In the genomic region with DNA sequence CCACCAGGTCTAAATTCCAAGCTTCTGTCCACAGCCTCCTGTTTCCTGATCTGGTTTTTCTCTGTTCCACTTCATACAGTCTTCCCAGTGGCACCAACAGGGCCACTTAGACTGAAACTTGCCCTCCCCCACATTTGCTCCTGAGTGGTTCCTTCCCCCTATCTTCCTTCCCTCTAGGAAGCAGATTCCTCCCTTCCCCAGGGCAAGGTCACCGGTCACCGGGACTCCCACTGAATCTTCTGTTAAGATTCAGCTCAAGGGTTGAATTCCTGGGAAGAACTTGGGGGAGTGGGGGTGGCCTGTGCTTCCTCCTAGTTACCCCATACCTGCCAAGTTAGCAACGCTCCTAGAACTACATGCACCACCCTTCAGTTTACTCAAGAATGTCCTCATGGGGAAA, we compare ENCODE assay signal across 17 mouse cellular contexts. TPM values are rescaled to one million over a fixed set of nuclear protein-coding genes. Genes with fewer than 3 reads are reported as not detected.
DNase-seq lines count a peak whose midpoint lies in the region; ATAC-seq lines count a peak whose summit lies in the region.
"Had no signal": no experiment of that assay in that cellular context is flagged by ENCODE, and none has a peak within 500 bp of the region (broad histone marks: within the 10 kb centered on the region; RNA-seq: fewer than 3 reads in every experiment).

No protein-coding gene starts in this region.

- no peak overlapping the region for H3K4me3 ChIP-seq in forebrain, embryonic 12.5 days (replicated peaks)
- no peak overlapping the region for H3K4me3 ChIP-seq in forebrain, embryonic 14.5 days (ENCODE audit: low read depth, low read length)
- H3K4me3 ChIP-seq in kidney, embryonic 15.5 days (replicated peaks): no peak overlapping the region
- no peak overlapping the region for H3K4me3 ChIP-seq in neural tube, embryonic 13.5 days
- no peak overlapping the region for H3K4me3 ChIP-seq in neural tube, embryonic 15.5 days (replicated peaks)

- DNase-seq in forebrain, embryonic 14.5 days (ENCODE audit: low spot score): no peak
- DNase-seq in kidney, postnatal 25 days: no peak
- DNase-seq in neural tube, embryonic 10.5 days (ENCODE audit: extremely low spot score, low spot score): no peak
- DNase-seq in adrenal gland, adult 2 months: no peak
- DNase-seq: adrenal gland, adult 8-10 months; gastrocnemius, postnatal 10 days; kidney, postnatal 10 days; lung, postnatal 10 days had no signal

- H3K36me3 ChIP-seq in forebrain, embryonic 12.5 days (replicated peaks): peaks cover 3% of the 10 kb centered on the region; the same call in 1 of the 2 replicates
- no peaks in the 10 kb centered on the region for H3K36me3 ChIP-seq in forebrain, embryonic 14.5 days (ENCODE audit: control insufficient read depth, insufficient read depth, low read length)
- no peaks in the 10 kb centered on the region for H3K36me3 ChIP-seq in kidney, embryonic 15.5 days
- H3K36me3 ChIP-seq in neural tube, embryonic 13.5 days: peaks cover 9% of the 10 kb centered on the region; the same call in 1 of the 2 replicates
- H3K36me3 ChIP-seq in neural tube, embryonic 15.5 days: no peaks in the 10 kb centered on the region
- H3K36me3 ChIP-seq: limb, embryonic 12.5 days had no signal

- no peak overlapping the region for H3K9ac ChIP-seq in forebrain, embryonic 12.5 days
- no peak overlapping the region for H3K9ac ChIP-seq in forebrain, embryonic 14.5 days (ENCODE audit: low read length)
- H3K9ac ChIP-seq in kidney, embryonic 15.5 days: no peak overlapping the region
- H3K9ac ChIP-seq in neural tube, embryonic 13.5 days: no peak overlapping the region
- H3K9ac ChIP-seq in neural tube, embryonic 15.5 days (replicated peaks): no peak overlapping the region
- H3K9ac ChIP-seq: liver, embryonic 14.5 days had no signal

- H3K4me1 ChIP-seq in forebrain, embryonic 12.5 days: peaks cover 25% of the 10 kb centered on the region
- peaks cover 16% of the 10 kb centered on the region; the same call in 1 of the 2 replicates for H3K4me1 ChIP-seq in forebrain, embryonic 14.5 days (ENCODE audit: control insufficient read depth, insufficient read depth, low read length)
- peaks cover 32% of the 10 kb centered on the region for H3K4me1 ChIP-seq in kidney, embryonic 15.5 days
- peaks cover 32% of the 10 kb centered on the region for H3K4me1 ChIP-seq in neural tube, embryonic 13.5 days (replicated peaks)
- peaks cover 39% of the 10 kb centered on the region for H3K4me1 ChIP-seq in neural tube, embryonic 15.5 days

- WGBS in forebrain, embryonic 12.5 days: 21% methylated on average over 3 of the region's 3 CpGs
- 27% methylated on average over 3 of the region's 3 CpGs for WGBS in forebrain, embryonic 14.5 days
- 16% methylated on average over 3 of the region's 3 CpGs for WGBS in kidney, embryonic 15.5 days
- 25% methylated on average over 3 of the region's 3 CpGs for WGBS in neural tube, embryonic 13.5 days
- 29% methylated on average over 3 of the region's 3 CpGs for WGBS in neural tube, embryonic 15.5 days

- H3K27ac ChIP-seq in forebrain, embryonic 12.5 days: no peak overlapping the region
- H3K27ac ChIP-seq in forebrain, embryonic 14.5 days (ENCODE audit: low read depth, low read length): no peak overlapping the region
- no peak overlapping the region for H3K27ac ChIP-seq in kidney, embryonic 15.5 days
- H3K27ac ChIP-seq in neural tube, embryonic 13.5 days (replicated peaks): no peak overlapping the region
- no peak overlapping the region for H3K27ac ChIP-seq in neural tube, embryonic 15.5 days (replicated peaks)
- H3K27ac ChIP-seq: liver, embryonic 14.5 days had no signal

- peaks cover 61% of the 10 kb centered on the region for H3K27me3 ChIP-seq in forebrain, embryonic 12.5 days
- H3K27me3 ChIP-seq in forebrain, embryonic 14.5 days (replicated peaks; ENCODE audit: control insufficient read depth, insufficient read depth, low read length): no peaks in the 10 kb centered on the region
- H3K27me3 ChIP-seq in kidney, embryonic 15.5 days: peaks cover 40% of the 10 kb centered on the region
- H3K27me3 ChIP-seq in neural tube, embryonic 13.5 days: peaks cover 45% of the 10 kb centered on the region
- peaks cover 15% of the 10 kb centered on the region for H3K27me3 ChIP-seq in neural tube, embryonic 15.5 days (replicated peaks)

- ATAC-seq in forebrain, embryonic 12.5 days (ENCODE audit: low FRiP score): no peak
- no peak for ATAC-seq in forebrain, embryonic 14.5 days
- ATAC-seq in kidney, embryonic 15.5 days (replicated peaks; ENCODE audit: low FRiP score): no peak
- ATAC-seq in neural tube, embryonic 13.5 days (ENCODE audit: low read depth): no peak
- no peak for ATAC-seq in neural tube, embryonic 15.5 days (ENCODE audit: low FRiP score)
- ATAC-seq: inflammation-experienced regulatory T-cells, adult 6 months had no signal

- no peaks in the 10 kb centered on the region for H3K9me3 ChIP-seq in forebrain, embryonic 12.5 days
- H3K9me3 ChIP-seq in forebrain, embryonic 14.5 days (replicated peaks; ENCODE audit: control insufficient read depth, low read length): no peaks in the 10 kb centered on the region
- H3K9me3 ChIP-seq in kidney, embryonic 15.5 days (replicated peaks): no peaks in the 10 kb centered on the region
- no peaks in the 10 kb centered on the region for H3K9me3 ChIP-seq in neural tube, embryonic 13.5 days
- H3K9me3 ChIP-seq in neural tube, embryonic 15.5 days (replicated peaks): no peaks in the 10 kb centered on the region
- H3K9me3 ChIP-seq: limb, embryonic 12.5 days had no signal

- H3K4me2 ChIP-seq in forebrain, embryonic 12.5 days: 0 out of 2 replicates have a peak overlapping the region, but pooled peaks have one; percentile 97
- H3K4me2 ChIP-seq in forebrain, embryonic 14.5 days (ENCODE audit: low read length): no peak overlapping the region
- H3K4me2 ChIP-seq in kidney, embryonic 15.5 days: peak overlapping the region; percentile 99; the same call in 1 of the 2 replicates
- H3K4me2 ChIP-seq in neural tube, embryonic 13.5 days: peak overlapping the region; percentile 73
- peak overlapping the region; percentile 92 for H3K4me2 ChIP-seq in neural tube, embryonic 15.5 days

RNA-seq across cellular contexts. Expression of a gene that starts 1.3 kb away (rescaled TPM):
- polyA plus RNA-seq in forebrain, embryonic 12.5 days (2016; fragmentation: Nextera tagmentation; extraction: Ambion mirVana): 4.0 and 4.7 TPM in 2 replicates
- polyA plus RNA-seq in forebrain, embryonic 14.5 days (2014; fragmentation: Nextera tagmentation; extraction: Ambion mirVana): 8.0 and 8.1 TPM in 2 replicates
- 1.4 and 2.3 TPM in 2 replicates for polyA plus RNA-seq in kidney, embryonic 15.5 days (2015; fragmentation: Nextera tagmentation; extraction: Ambion mirVana)
- 6.8 and 7.9 TPM in 2 replicates for polyA plus RNA-seq in neural tube, embryonic 13.5 days (2015; fragmentation: Nextera tagmentation; extraction: Ambion mirVana)
- 9.5 and 14.9 TPM in 2 replicates for polyA plus RNA-seq in neural tube, embryonic 15.5 days (2015; fragmentation: Nextera tagmentation; extraction: Ambion mirVana)
- total RNA-seq in adrenal gland, adult 2 months (2021): 10 to 100 TPM in 1 of 2 experiments, 1 to 10 TPM in 1; 8.2 to 11.9 TPM
- polyA plus RNA-seq in adrenal gland, adult 2 months (2012; rRNA removed): 9.2 and 12.7 TPM in 2 replicates
- total RNA-seq: common myeloid progenitor, adult 5-6 weeks; MEL had no signal
- polyA plus RNA-seq: inflammation-experienced regulatory T-cells, adult 6 months had no signal
